Mouse (Mus musculus) left cerebral cortex, postnatal 10 days (tissue): Measurements from ENCODE around the gene Ssr3. TPM values are rescaled to one million over a fixed set of nuclear protein-coding genes. Genes with fewer than 3 reads are reported as not detected.

ENCODE experiments used
- DNase-seq, 2 experiments: peaks; one replicate each; pipeline ENCODE4 v3.0.0; 2021 to 2022; ENCODE audit warnings: low spot score in 2 of 2, mixed read lengths in 1 of 2; ENCODE audit errors: extremely low spot score in 1 of 2
- intact Hi-C: fragments of 180-260 bp; cut with DNase I; formaldehyde crosslinking; loops from one replicate; pipeline ENCODE4 v1.15.1; 2025
- total RNA-seq, 2 experiments: library from RNA; stranded (reverse); gene quantifications; 2 replicates each; pipeline ENCODE4 v1.2.3; 2021

The Ssr3 gene
- total RNA-seq, 2 experiments from 2014 or later, result 102 to 106 TPM

DNA sequence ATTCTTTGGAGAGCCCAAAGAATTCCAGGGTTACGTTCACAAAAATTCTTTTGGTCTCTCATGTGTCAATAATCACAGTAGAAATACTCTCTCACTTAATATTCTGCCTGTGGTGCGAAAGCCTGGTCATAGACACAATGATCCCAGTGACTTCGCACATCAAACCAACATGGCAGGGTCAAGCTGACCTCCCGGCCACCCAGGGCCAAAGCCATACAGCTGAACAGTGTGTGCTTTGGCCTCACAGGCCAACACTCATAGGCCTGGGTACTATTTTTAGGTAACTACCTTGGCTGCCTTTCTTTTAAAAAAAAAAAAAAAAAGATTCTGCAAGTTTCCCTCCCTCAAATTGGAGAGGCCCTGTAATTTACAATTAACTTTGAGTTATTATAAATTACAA, 11.3 kb downstream of the Ssr3 start:
- DNase-seq, result no peak
- intact Hi-C loops, result loop anchor here (5.0 kb wide), 1 partner anchor 551 kb away; no protein-coding TSS in a partner anchor

DNA sequence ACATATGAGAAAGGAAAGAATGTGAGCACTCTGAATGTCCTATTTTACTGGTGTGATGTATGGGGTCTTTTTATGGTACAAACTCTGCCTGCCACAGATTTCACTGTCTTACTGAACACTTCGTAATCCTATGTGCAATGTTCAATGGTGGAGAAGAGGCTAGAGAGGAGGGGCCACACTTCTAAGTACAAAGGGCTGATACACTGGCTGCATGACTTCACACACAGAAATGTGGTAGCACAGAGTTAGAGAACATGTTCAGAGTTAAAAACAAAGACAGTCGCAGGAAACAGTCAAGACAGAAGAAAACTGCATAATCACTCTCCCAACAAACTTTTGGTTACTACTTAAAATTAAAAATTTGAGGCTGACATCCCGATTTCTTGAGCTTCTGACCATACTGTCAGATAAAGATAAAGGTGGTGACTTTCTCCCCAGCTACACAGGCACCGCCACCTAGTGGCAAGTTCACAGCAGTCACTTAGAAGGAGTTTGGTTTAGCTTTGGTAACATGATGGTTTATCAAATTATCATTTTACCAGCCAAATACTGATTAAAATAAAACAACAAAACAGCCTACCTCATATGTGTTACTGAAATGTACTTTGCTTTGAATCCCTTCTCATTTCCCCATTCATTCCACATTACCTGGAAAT, 12.4 kb downstream of the Ssr3 start:
- intact Hi-C loops, result loop anchor here (5.0 kb wide), 1 partner anchor 552 kb away; no protein-coding TSS in a partner anchor
- peak in 1 of 2 experiments; percentile 54 for DNase-seq

DNA sequence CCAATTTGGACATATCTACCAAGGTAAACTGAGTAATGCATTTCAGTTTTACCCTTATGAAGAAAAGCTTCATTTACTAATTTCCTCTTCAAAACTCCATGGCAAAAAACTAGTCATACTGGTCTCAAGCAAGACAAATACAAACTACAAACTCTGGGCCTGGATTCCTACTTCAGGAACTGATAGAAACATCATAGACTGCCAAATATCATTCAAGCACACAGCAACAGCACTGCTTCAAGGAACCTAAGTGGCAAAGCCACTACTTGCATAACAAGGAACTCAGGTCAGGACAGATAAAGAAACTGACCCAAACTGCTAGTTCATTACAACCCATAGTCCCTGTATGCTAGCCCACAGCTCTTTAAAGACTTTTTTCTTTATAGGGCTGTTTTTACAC, 13.7 kb downstream of the Ssr3 start:
- intact Hi-C loops, result no loop called here
- DNase-seq, result no peak

DNA sequence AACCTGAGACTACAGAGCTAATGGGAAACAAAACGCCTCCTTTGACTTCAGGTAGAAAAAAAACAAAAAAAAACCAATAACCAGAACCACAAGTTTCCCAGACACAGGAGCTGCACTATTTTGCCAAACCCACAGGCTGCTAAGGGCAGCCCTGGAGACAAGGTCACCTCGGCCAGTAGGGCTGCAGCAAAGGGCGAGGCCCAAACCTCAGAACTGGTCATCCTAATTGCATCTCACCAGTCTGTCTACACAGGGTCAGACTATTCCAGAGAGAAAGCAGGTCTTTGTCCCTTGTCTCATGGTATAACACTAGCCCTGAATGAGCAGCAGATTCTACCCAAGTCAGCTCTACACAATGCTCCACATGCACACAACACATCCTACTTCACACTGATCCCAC, 17.7 kb downstream of the Ssr3 start:
- intact Hi-C loops, result no loop called here
- no peak for DNase-seq

DNA sequence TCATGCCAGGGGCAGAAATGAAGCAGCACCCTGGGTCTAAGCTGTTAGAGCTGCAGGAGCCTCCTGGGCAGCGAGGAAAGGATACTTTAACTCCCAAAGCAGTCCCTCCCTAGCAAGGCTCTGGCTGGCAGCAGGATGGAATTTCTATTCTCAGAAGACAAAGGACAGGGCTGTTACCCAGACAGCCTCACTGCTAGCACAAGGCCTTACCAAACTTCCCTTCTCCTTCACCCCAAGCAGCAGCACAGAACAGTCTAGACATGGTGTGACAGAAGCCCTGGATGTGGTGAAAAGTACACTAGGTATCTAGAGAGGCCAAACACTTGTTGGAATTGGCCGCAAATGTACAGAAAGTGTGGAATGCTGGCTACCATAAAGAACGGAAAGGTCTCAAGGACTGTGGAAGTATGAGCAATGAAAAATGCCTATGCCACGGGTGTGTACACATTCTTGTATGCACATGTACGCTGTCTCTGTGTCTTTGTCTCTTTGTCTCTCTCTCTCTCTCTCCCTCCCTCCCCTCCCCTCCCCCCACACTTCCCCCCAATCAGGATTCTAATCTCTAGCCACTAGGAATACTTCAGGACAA, 18.7 kb downstream of the Ssr3 start:
- intact Hi-C loops, result no loop called here
- no peak for DNase-seq

DNA sequence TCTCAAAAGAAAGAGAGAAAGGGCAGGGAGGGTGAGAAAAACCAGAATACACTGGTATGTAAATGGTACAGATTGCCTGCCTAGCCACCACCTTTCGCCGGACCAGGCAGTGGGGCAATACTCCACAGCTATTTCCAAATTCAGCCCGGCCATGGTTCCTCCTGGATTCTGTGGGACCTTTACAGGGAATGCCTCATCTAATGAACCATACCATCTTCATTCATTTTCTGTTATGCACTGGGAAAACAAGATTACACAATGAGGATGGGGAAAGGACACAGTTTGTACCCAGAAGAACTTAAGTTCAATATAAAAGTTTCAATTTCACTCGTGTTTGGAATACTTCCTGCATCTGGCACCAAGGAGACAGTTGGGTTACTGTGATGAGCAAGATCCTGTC, 19.9 kb downstream of the Ssr3 start:
- no peak for DNase-seq
- intact Hi-C loops, result no loop called here

DNA sequence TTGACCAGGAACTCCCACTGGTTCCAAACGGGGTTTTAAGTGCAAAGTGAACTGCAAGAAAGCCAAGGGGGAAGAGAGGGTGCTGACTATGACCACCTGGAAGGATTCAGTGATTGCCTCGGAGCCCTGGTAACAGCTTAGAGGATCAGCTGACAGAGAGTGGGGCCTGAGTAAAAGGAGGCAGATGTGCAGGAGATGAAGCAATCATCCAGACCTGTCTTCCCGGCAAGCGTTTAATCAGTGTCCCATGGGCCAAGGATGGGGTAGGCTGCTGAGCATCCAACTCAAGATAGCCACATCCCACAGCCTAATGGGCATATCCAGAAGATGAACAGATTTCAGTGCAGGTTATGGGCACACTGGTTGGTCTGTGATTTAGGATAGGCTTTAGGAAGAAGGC, 24.5 kb downstream of the Ssr3 start:
- intact Hi-C loops, result no loop called here
- DNase-seq, result no peak

DNA sequence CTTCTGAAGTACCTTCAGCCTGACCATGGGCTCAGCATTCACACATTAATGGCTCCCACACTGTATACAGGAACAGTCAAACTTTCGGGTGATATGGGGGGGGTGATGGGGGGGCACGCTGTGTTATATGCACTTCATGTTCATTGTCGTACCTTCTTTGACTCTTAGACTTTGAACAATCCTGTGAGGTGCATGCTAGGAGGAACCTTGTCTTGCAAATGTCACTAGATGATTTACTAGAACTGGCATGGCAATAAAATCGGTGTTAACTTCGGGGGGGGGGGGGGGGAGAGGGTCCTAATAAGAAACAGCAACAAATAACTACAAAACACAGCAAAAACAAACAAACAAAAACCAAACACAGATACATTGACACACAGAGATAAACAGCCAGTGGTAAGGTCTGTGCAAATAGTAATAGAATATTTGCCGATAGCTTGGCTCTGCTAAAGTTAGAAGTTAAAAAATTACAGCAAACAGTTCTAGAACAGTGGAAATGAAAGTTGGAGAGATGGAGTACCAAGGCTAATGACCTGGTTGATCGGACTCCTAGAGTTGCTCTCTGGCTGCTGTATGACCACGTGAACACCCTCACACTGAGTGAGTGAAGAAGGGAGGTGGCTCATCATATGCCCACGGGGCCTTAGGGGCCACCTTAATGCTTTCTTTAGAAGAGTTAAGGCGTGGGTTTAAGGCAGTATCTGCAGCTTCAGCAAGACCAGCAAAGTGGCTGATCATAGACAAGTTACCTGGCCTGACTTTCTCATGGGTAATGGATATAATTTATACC, 26.3 kb downstream of the Ssr3 start:
- DNase-seq, result no peak
- intact Hi-C loops, result no loop called here

DNA sequence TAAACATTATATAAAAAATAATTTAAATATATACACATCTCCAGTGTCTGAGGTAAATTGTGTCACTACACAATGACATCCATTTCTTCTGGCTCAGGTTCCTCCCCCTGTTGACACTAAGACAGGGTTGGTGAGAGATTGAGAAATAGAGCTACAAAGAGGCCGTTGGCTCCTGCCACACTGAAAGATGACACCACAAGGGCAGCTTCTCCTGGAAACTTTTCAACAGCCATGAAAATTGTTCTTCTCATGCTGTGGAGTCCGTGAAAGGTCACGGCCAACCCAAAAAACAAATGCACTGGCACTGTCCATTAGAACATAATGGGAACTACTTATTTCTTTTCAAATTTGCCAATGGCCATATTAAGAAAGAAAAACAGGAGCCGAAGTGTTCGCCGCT, 27.2 kb downstream of the Ssr3 start:
- DNase-seq, result no peak

DNA sequence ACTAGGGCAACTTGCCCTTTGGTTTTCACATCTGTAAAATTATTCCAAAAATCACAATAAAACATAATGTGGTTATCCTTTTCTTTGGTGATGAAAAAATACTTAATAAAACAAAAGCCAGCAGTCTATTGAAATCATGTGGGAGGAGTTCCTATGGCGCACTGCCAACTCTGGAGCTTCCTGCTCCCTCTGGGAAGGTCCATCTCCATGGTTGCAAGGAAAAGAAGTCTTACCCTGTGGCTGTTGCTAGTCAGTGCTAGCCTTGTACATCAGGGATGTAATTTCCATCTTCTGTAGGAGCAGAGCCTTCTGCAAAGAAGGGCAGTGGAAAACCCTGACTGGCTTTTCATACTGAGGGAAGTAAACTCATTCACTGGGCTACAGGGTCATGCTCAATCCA, 29.0 kb downstream of the Ssr3 start:
- peak in 1 of 2 experiments; percentile 77 for DNase-seq
- intact Hi-C loops, result no loop called here

More for the DNA sequence above, 27.2 kb downstream of the Ssr3 start:
- intact Hi-C loops, result no loop called here

DNA sequence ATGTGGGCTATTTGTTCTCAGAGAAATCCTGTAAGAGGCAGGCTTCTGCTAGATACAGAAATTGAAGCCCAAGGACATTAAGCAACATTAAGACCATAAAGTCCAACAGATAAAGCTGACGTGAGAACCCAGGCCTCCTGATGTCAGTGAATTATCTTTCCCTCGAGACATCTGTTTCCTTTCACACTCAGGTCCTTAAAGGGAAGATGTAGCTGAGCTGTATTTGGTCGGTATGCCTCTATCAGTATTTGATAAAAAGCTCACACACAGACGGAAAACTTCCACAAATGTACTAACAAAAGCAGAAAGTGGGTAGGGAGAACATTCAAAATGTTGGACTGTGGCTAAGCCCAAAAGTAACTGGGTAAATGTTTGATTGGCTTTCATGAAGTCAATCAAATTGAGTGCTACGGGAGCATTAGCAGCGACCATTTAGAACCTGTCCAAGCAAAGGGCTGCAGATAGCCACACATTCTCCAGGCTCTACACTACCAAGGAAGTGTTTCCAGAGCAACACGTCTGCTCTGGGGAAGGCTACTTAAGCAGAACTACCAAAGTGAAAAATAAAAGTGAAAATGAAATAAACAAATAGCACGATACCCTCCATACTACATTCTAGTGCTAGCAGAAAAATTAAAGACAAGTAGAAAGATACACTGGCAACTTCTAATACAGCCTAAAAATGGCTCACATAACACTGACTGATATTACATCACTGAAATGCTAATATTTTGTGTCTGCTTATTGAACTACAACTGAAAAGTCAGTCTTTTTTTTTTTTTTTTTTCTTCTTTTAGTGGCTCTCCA, 32.1 kb downstream of the Ssr3 start:
- DNase-seq, result no peak
- intact Hi-C loops, result no loop called here

DNA sequence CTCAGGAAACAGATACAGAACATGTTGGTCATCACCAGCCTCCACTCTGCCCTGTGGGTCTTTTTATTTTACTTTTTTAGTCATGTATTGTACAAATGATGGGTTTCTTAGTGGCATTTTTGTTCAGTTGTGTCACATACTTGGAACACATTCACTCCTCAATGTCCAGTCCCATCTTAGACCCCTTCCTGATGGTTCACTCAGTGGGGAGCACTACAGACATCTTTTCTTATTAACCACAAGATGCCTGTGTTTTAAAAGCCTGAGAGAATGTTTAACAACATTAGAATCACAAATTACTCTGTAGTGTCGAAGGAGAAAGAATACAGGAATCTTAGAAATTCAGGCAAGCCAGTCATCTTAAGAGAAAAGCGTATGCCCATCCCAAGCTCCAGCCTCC, 33.6 kb downstream of the Ssr3 start:
- DNase-seq, result no peak
- intact Hi-C loops, result no loop called here

DNA sequence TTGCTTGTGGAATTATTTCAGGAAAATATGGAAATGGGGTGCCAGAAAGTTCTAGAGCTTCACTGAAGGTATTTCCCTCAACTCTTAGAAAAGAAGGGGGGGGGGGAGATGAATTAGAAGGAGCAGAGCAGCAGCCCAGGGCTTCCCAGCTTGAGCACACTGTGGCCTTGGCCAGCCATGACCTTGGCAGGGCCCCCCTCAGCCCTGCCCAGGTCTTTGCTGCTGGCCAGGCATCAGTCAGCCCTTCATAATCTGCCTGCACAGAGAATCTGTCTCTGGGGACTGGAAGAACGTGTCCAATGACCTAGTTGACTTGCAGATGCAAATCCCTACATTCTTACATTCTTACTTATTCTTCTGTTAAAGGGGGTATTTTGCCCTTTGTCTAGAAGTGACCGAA, 34.1 kb downstream of the Ssr3 start:
- no peak for DNase-seq
- intact Hi-C loops, result no loop called here

DNA sequence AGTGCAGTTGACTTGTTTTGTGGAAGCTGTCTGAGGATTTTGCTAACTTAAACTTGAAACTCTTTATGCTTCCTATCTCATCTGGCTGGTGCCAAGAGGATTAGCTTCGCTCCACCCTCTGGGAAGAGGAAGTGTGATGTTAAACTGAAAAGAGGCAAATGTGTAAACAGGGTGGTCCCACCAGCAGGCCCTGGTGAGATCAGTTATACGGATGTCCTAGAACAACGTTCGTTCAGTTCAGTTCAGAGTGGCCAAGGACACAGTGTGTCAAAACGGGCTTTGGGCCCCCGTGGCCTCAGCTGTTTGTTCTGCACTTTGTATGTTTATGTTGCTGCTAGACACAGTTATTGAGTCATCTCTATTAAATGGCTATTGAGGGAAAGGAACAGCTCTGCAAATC, 36.9 kb downstream of the Ssr3 start:
- intact Hi-C loops, result no loop called here
- DNase-seq, result no peak

DNA sequence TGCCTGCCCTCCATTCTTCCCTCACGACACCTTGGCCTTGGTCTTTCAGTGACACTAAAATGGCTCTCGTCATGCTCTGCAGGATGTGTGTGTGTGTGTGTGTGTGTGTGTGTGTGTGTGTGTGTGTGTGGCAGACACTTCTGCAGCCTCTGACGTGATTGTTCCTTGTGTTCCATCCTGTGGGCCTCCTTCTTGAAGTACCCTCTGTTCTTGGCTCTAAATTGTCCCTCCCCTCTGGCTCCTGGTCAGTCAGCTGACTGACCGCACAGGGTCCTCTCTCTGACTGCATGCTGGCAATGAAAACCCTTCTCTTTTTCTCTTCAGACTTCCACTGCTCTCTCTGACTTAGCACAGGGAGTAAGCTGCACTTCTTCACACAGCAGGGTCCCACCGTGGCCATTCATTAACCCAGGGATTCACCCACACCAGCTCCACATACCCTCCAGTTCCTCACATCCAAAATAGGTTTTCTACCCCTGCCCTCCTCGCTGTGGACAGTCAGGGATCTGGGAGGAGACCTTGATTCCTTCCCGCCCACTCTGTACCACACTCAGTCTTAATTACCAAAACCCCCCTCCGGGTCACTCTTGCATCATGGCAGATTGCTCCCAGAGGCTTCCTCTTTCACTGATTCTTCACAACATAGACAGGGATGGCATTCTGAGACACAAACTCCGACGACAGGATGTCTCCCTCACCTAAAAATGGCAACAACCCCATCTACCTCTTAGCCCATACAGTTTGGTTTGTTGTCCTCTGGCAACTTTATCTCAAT, 39.0 kb downstream of the Ssr3 start:
- no peak for DNase-seq
- intact Hi-C loops, result no loop called here

DNA sequence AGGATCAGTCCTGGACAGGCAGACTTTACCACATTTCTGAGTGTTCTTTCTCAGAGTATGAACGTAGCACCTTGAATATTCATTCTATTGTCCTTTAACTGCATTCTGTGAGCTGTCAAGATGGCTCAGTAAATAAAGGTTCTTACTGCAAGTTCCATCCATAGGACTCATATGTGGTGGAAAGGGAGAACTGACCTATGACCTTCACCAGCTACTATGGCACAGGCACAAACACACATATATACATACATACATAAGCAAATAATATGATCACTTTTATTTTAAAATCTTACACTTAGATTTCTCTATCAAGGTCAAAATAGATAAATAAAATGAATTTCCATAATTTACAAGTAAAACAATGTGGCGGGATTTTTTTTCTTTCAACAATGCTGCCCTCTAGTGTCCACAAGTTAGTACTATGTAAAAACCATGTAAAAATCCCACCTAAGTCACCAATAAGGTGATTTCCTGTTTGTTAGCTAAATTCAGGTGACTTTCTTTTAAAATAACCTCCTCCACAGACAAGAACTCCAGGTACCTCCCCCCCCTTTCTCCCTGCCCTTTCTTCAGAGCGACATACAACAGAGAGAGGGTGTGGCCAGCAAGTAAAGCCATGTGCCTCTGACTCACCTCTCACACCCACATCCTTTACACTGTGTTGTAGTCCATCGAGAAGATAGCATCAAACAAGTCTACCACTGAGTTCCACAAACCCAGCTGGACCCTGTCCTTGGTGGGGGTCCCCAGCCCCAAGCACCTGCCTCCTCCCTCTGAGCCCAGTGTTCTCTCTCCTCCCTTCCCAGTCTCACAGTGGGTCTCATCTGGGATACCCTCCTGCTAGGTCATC, 39.9 kb downstream of the Ssr3 start:
- intact Hi-C loops, result no loop called here
- peak in 1 of 2 experiments; percentile 32 for DNase-seq

DNA sequence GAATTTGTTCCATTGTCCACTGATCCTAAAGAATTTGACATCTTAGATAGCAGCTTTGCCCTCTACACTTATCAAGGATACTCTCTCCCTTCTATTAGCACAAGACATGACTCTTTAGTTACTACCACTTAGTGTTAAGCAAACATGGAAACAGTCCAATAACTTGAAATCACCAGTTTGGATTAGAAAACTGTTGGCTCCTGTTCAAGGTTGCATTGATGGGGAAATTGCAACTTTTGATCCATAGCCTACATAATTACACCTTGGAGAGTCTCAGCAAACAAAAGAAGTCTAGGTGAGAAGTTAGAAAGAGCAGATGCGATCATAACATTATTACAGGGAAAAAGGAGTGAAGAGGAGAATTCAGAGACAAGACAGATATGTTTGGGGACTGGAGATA, 46.2 kb downstream of the Ssr3 start:
- no peak for DNase-seq
- intact Hi-C loops, result no loop called here
